Mouse (Mus musculus) heart, embryonic 12.5 days (tissue): Measurements from ENCODE around the gene Vps50. TPM values are rescaled to one million over a fixed set of nuclear protein-coding genes. Genes with fewer than 3 reads are reported as not detected.
"Not testable (repeated sequence)": the region's sequence is repeated elsewhere in the genome, so short reads cannot be mapped to it uniquely, and the experiment has no call there.

Experiments used
- ATAC-seq: fragments of 200-750 bp; cut with Nextera tagmentation; 2 replicates; pipeline ENCODE4 v1.8.0; 2017; ENCODE audit warnings: moderate TSS enrichment, moderate library complexity; ENCODE audit not compliant: insufficient number of reproducible peaks, low FRiP score
- H3K27ac ChIP-seq: fragments of 300-500 bp; sonication (generic); 2 replicates; pipeline ENCODE4 v1.5.1; 2016; ENCODE audit warnings: mild to moderate bottlenecking, moderate library complexity; ENCODE audit not compliant: poor library complexity, severe bottlenecking
- H3K27me3 ChIP-seq: fragments of 300-500 bp; sonication (generic); replicated peaks from 2 replicates; pipeline ENCODE4 v1.6.1; 2016; ENCODE audit warnings: mild to moderate bottlenecking, moderate library complexity
- H3K36me3 ChIP-seq: fragments of 300-500 bp; sonication (generic); 2 replicates; pipeline ENCODE4 v1.6.1; 2016; ENCODE audit warnings: mild to moderate bottlenecking, moderate library complexity
- H3K4me1 ChIP-seq: fragments of 300-500 bp; sonication (generic); replicated peaks from 2 replicates; pipeline ENCODE4 v1.6.1; 2016; ENCODE audit warnings: mild to moderate bottlenecking
- H3K4me2 ChIP-seq: fragments of 300-500 bp; sonication (generic); 2 replicates; pipeline ENCODE4 v1.6.1; 2016; ENCODE audit warnings: mild to moderate bottlenecking, moderate library complexity
- H3K4me3 ChIP-seq: fragments of 300-500 bp; sonication (generic); 2 replicates; pipeline ENCODE4 v1.5.1; 2016; ENCODE audit warnings: mild to moderate bottlenecking
- H3K9ac ChIP-seq: fragments of 300-500 bp; sonication (generic); 2 replicates; pipeline ENCODE4 v1.6.1; 2016; ENCODE audit warnings: mild to moderate bottlenecking, moderate library complexity
- H3K9me3 ChIP-seq: fragments of 300-500 bp; sonication (generic); replicated peaks from 2 replicates; pipeline ENCODE4 v1.6.1; 2016; ENCODE audit warnings: mild to moderate bottlenecking, moderate library complexity
- WGBS: fragments of 180-500 bp; shearing (Covaris S2); methylation state at CpG from one replicate; pipeline ENCODE4 v1.1.7; 2016; 5-methylcytosine and 5-hydroxymethylcytosine counted together
- polyA plus RNA-seq: library from polyadenylated mRNA; unstranded; fragments of >200 nt; fragmentation: Nextera tagmentation; extraction: Ambion mirVana; gene quantifications from 2 replicates; pipeline ENCODE4 v1.2.1, GENCODE M21; 2016

The Vps50 gene
- polyA plus RNA-seq, 1 experiment from 2014 or later = 23.6 TPM

DNA sequence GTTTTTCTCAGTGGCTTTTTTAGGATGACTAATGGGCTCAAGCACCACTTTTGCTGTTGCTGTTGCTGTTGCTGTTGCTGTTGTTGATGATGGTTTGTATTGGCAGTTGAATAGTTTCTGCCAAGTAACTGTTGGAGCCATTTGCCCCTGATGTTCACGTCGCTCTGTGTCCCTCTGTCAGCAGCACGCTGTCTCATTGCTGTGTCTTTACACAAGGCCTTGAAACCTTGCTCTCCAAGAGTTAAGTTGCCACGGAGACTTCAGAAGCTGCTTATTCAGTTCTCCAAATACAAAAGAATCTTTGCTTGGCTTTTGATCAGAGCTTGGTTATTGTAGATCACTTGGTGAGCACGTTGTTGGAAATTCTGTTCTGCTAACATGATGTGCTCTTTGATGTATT, 33.3 kb downstream of the Vps50 start:
- WGBS = 81% methylated on average over 5 of the region's 5 CpGs
- no peak for ATAC-seq
- no peaks in the 10 kb centered on the region for H3K27me3 ChIP-seq
- peaks cover 2% of the 10 kb centered on the region; the same call in 1 of the 2 replicates for H3K36me3 ChIP-seq
- no peaks in the 10 kb centered on the region for H3K4me1 ChIP-seq
- H3K9me3 ChIP-seq = no peaks in the 10 kb centered on the region
- no peak overlapping the region for H3K4me3 ChIP-seq
- no peak overlapping the region for H3K9ac ChIP-seq
- no peak overlapping the region for H3K4me2 ChIP-seq
- no peak overlapping the region for H3K27ac ChIP-seq

GRCm38 (mm10) chr6:3536048-3536447, 37.9 kb downstream of the Vps50 start:
- no peak overlapping the region for H3K9ac ChIP-seq
- H3K36me3 ChIP-seq = peaks cover 6% of the 10 kb centered on the region; the same call in 1 of the 2 replicates
- no peaks in the 10 kb centered on the region for H3K9me3 ChIP-seq
- H3K4me3 ChIP-seq = no peak overlapping the region
- H3K27me3 ChIP-seq = no peaks in the 10 kb centered on the region
- ATAC-seq = no peak
- H3K4me1 ChIP-seq = 0 out of 2 replicates have a peak, but pooled peaks cover 4% of the 10 kb centered on the region
- no peak overlapping the region for H3K4me2 ChIP-seq
- H3K27ac ChIP-seq = no peak overlapping the region
- 58% methylated on average over 1 of the region's 1 CpGs for WGBS

- peaks cover 6% of the 10 kb centered on the region; the same call in 1 of the 2 replicates for H3K36me3 ChIP-seq
- H3K4me2 ChIP-seq = no peak overlapping the region
- no peaks in the 10 kb centered on the region for H3K9me3 ChIP-seq
- no peak overlapping the region for H3K4me3 ChIP-seq
- no peaks in the 10 kb centered on the region for H3K27me3 ChIP-seq
- H3K27ac ChIP-seq = 0 out of 2 replicates have a peak overlapping the region, but pooled peaks have one; percentile 41
- 0 out of 2 replicates have a peak, but pooled peaks cover 4% of the 10 kb centered on the region for H3K4me1 ChIP-seq
- 63% methylated on average over 2 of the region's 2 CpGs for WGBS
- H3K9ac ChIP-seq = no peak overlapping the region
- no peak for ATAC-seq
Measured at GRCm38 (mm10) chr6:3539470-3539869, 41.3 kb downstream of the Vps50 start.

GRCm38 (mm10) chr6:3543862-3544261, 45.7 kb downstream of the Vps50 start:
- H3K27me3 ChIP-seq = no peaks in the 10 kb centered on the region
- peaks cover 10% of the 10 kb centered on the region for H3K36me3 ChIP-seq
- H3K4me1 ChIP-seq = 0 out of 2 replicates have a peak, but pooled peaks cover 4% of the 10 kb centered on the region
- no peak overlapping the region for H3K4me3 ChIP-seq
- no peak for ATAC-seq
- H3K9ac ChIP-seq = no peak overlapping the region
- 89% methylated on average over 4 of the region's 4 CpGs for WGBS
- H3K9me3 ChIP-seq = no peaks in the 10 kb centered on the region
- H3K27ac ChIP-seq = no peak overlapping the region
- H3K4me2 ChIP-seq = no peak overlapping the region

- Histone ChIP-seq H3K4me3 (no peak overlapping the region), H3K9ac (no peak overlapping the region), H3K27ac (no peak overlapping the region), H3K36me3 (peaks cover 13% of the 10 kb centered on the region), H3K4me2 (no peak overlapping the region), H3K9me3 (no peaks in the 10 kb centered on the region), H3K4me1 (no peaks in the 10 kb centered on the region), H3K27me3 (no peaks in the 10 kb centered on the region)
- ATAC-seq = no peak
- 90% methylated on average over 1 of the region's 1 CpGs for WGBS
Measured at GRCm38 (mm10) chr6:3544970-3545369, 46.8 kb downstream of the Vps50 start.

GRCm38 (mm10) chr6:3548959-3549358, 50.8 kb downstream of the Vps50 start:
- 84% methylated on average over 3 of the region's 3 CpGs for WGBS
- Histone ChIP-seq H3K4me2 (no peak overlapping the region), H3K27me3 (no peaks in the 10 kb centered on the region), H3K9ac (no peak overlapping the region), H3K36me3 (peaks cover 13% of the 10 kb centered on the region), H3K27ac (no peak overlapping the region), H3K4me1 (no peaks in the 10 kb centered on the region), H3K9me3 (no peaks in the 10 kb centered on the region), H3K4me3 (no peak overlapping the region)
- ATAC-seq = no peak

- no peaks in the 10 kb centered on the region for H3K4me1 ChIP-seq
- no peaks in the 10 kb centered on the region for H3K27me3 ChIP-seq
- H3K9ac ChIP-seq = no peak overlapping the region
- no peaks in the 10 kb centered on the region for H3K9me3 ChIP-seq
- WGBS = 70% methylated on average over 1 of the region's 1 CpGs
- no peak overlapping the region for H3K27ac ChIP-seq
- no peak overlapping the region for H3K4me2 ChIP-seq
- ATAC-seq = no peak
- H3K4me3 ChIP-seq = no peak overlapping the region
- peaks cover 13% of the 10 kb centered on the region for H3K36me3 ChIP-seq
Measured at GRCm38 (mm10) chr6:3549992-3550391, 51.8 kb downstream of the Vps50 start.

GRCm38 (mm10) chr6:3552681-3553080, 54.5 kb downstream of the Vps50 start:
- not testable (repeated sequence) for ATAC-seq
- 79% methylated on average over 9 of the region's 9 CpGs for WGBS

DNA sequence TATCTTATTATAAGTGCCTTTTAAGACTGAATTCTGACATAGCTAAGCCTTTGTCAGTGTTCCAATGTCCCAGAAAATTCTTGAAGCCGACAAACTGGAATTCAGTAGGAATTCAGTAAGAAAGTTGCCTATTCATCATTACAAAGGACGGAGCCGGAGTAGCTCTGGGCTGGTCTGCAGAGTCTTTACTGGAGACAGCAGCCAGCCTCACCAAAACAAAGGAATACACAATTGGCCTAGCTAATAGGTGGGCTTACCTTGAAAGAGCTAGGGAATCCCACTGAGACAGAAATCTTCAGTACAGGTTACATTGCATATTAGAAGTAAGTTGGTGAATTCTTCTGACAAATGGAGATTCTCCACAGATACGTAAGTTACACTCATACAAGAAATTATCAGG, 59.0 kb downstream of the Vps50 start:
- no peak overlapping the region for H3K4me2 ChIP-seq
- no peak overlapping the region for H3K9ac ChIP-seq
- H3K4me3 ChIP-seq = no peak overlapping the region
- H3K4me1 ChIP-seq = no peaks in the 10 kb centered on the region; the same call in 1 of the 2 replicates
- no peaks in the 10 kb centered on the region for H3K9me3 ChIP-seq
- H3K27ac ChIP-seq = no peak overlapping the region
- peaks cover 7% of the 10 kb centered on the region for H3K36me3 ChIP-seq
- WGBS = 87% methylated on average over 4 of the region's 4 CpGs
- no peaks in the 10 kb centered on the region for H3K27me3 ChIP-seq
- no peak for ATAC-seq

More at GRCm38 (mm10) chr6:3552681-3553080, 54.5 kb downstream of the Vps50 start:
- not testable (repeated sequence) for H3K4me3 ChIP-seq, H3K9ac ChIP-seq, H3K27me3 ChIP-seq, H3K4me2 ChIP-seq, H3K9me3 ChIP-seq, H3K4me1 ChIP-seq, H3K27ac ChIP-seq
- H3K36me3 ChIP-seq = peaks cover 12% of the 10 kb centered on the region

DNA sequence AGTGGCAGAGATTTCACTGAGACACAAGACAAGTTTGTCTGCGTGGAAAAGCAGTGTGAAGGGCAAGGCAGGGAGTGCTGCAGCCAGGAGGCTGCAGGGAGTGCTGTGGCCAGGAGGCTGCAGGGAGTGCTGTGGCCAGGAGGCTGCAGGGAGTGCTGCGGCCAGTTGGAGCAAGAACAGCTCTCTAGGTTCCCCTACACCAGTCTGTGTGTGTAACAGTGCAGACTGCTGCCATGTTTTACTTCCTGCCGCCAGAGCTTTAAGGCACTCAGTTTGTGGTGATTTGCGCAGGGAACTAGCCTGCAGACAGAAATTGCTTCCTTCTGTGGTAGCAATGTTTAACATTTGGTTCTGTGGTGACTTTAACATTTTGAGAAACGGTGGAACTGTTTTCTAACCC, 61.8 kb downstream of the Vps50 start:
- H3K4me3 ChIP-seq = no peak overlapping the region
- H3K4me1 ChIP-seq = no peaks in the 10 kb centered on the region; the same call in 1 of the 2 replicates
- H3K27me3 ChIP-seq = no peaks in the 10 kb centered on the region
- no peak overlapping the region for H3K27ac ChIP-seq
- H3K9me3 ChIP-seq = no peaks in the 10 kb centered on the region
- no peak for ATAC-seq
- 55% methylated on average over 5 of the region's 5 CpGs for WGBS
- H3K4me2 ChIP-seq = no peak overlapping the region
- no peak overlapping the region for H3K9ac ChIP-seq
- H3K36me3 ChIP-seq = peaks cover 7% of the 10 kb centered on the region

GRCm38 (mm10) chr6:3562301-3562700, 64.1 kb downstream of the Vps50 start:
- H3K4me2 ChIP-seq = no peak overlapping the region
- H3K9ac ChIP-seq = no peak overlapping the region
- H3K27me3 ChIP-seq = no peaks in the 10 kb centered on the region
- H3K36me3 ChIP-seq = peaks cover 6% of the 10 kb centered on the region
- no peaks in the 10 kb centered on the region; the same call in 1 of the 2 replicates for H3K4me1 ChIP-seq
- ATAC-seq = no peak
- no peak overlapping the region for H3K4me3 ChIP-seq
- no peaks in the 10 kb centered on the region for H3K9me3 ChIP-seq
- no peak overlapping the region for H3K27ac ChIP-seq

- H3K9me3 ChIP-seq, ATAC-seq, H3K27me3 ChIP-seq, H3K36me3 ChIP-seq, H3K9ac ChIP-seq, H3K4me1 ChIP-seq, H3K4me2 ChIP-seq, H3K27ac ChIP-seq, H3K4me3 ChIP-seq: not testable (repeated sequence)
Measured at GRCm38 (mm10) chr6:3564118-3564517, 65.9 kb downstream of the Vps50 start.
